Mouse (Mus musculus) heart, postnatal 0 days (tissue): ENCODE measurements around the gene Sept8. TPM values are rescaled to one million over a fixed set of nuclear protein-coding genes. Genes with fewer than 3 reads are reported as not detected.

Experiments
- ATAC-seq: fragments of 200-750 bp; cut with Nextera tagmentation; 2 replicates; pipeline ENCODE4 v1.8.0; 2017; ENCODE audit warnings: low read depth, moderate number of reproducible peaks, moderate library complexity; ENCODE audit not compliant: insufficient read depth
- DNase-seq: peaks from one replicate; pipeline ENCODE4 v3.0.0-alpha.2; 2016; ENCODE audit warnings: low spot score
- H3K27ac ChIP-seq: fragments of 300-500 bp; sonication (generic); 2 replicates; pipeline ENCODE4 v1.5.1; 2014; ENCODE audit warnings: low read depth, mild to moderate bottlenecking
- H3K27me3 ChIP-seq: fragments of 300-500 bp; sonication (generic); 2 replicates; pipeline ENCODE4 v1.6.1; 2014; ENCODE audit warnings: low read length, mixed read lengths; ENCODE audit not compliant: control insufficient read depth, insufficient read depth
- H3K36me3 ChIP-seq: fragments of 300-500 bp; sonication (generic); replicated peaks from 2 replicates; pipeline ENCODE4 v1.6.1; 2014; ENCODE audit warnings: low read length, mixed read lengths; ENCODE audit not compliant: control insufficient read depth, insufficient read depth
- H3K4me1 ChIP-seq: fragments of 300-500 bp; sonication (generic); 2 replicates; pipeline ENCODE4 v1.6.1; 2014; ENCODE audit warnings: antibody characterized with exemption; ENCODE audit not compliant: control insufficient read depth, insufficient read depth
- H3K4me2 ChIP-seq: fragments of 300-500 bp; sonication (generic); 2 replicates; pipeline ENCODE4 v1.6.1; 2014; ENCODE audit warnings: low read depth, mild to moderate bottlenecking, low read length, moderate library complexity
- H3K4me3 ChIP-seq: fragments of 300-500 bp; sonication (generic); 2 replicates; pipeline ENCODE4 v1.5.1; 2014; ENCODE audit warnings: low read depth, low read length
- H3K9ac ChIP-seq: fragments of 300-500 bp; sonication (generic); replicated peaks from 2 replicates; pipeline ENCODE4 v1.6.1; 2014; ENCODE audit warnings: low read depth, low read length, mixed read lengths
- H3K9me3 ChIP-seq: fragments of 300-500 bp; sonication (generic); replicated peaks from 2 replicates; pipeline ENCODE4 v1.6.1; 2016; ENCODE audit warnings: low read length; ENCODE audit not compliant: control insufficient read depth
- CTCF ChIP-seq: IDR thresholded peaks from 2 replicates; pipeline ENCODE4 v1.5.1; 2016; ENCODE audit warnings: antibody characterized with exemption, control low read depth, low read depth
- EP300 ChIP-seq: IDR thresholded peaks from 2 replicates; pipeline ENCODE4 v1.6.1; 2016; ENCODE audit warnings: antibody characterized with exemption, low read depth
- WGBS: fragments of 180-500 bp; shearing (Covaris S2); extraction: QIAGEN DNeasy Blood & Tissue Kit; methylation state at CpG from one replicate; pipeline ENCODE4 v1.1.7; 2014; 5-methylcytosine and 5-hydroxymethylcytosine counted together
- polyA plus RNA-seq: library from polyadenylated mRNA; unstranded; fragments of >200 nt; fragmentation: Nextera tagmentation; extraction: Ambion mirVana; gene quantifications from 2 replicates; pipeline ENCODE4 v1.2.1, GENCODE M21; 2015
- total RNA-seq: library from RNA; depleted of rRNA; stranded (reverse); fragments of >200 nt; gene quantifications from 2 replicates; pipeline ENCODE4 v1.2.3, GENCODE M21; 2014; ENCODE audit warnings: low replicate concordance; rRNA removed

The Sept8 gene
- total RNA-seq: 47.1 and 55.8 TPM in 2 replicates
- polyA plus RNA-seq: 10.3 and 11.5 TPM in 2 replicates

GRCm38 (mm10) chr11:53519207-53520121 lies at the start of gene Sept8:
Sept8 (plus strand) TSS chr11:53519257.
- TF ChIP-seq CTCF (no peak), EP300 (no peak)
- ATAC-seq (peak; percentile 61), DNase-seq (peak; percentile 58)
- Histone ChIP-seq H3K27me3 (no peaks in the 10 kb centered on the region), H3K9ac (peak within 1 kb of the TSS; percentile 80), H3K4me2 (peak within 1 kb of the TSS; percentile 80), H3K36me3 (no peaks in the 10 kb centered on the region), H3K9me3 (no peaks in the 10 kb centered on the region), H3K4me1 (peaks cover 35% of the 10 kb centered on the region), H3K27ac (peak within 1 kb of the TSS; percentile 86), H3K4me3 (peak within 1 kb of the TSS; percentile 82)
- 6% methylated on average over 71 of the region's 79 CpGs for WGBS

- peak overlapping the region; percentile 50 for H3K4me2 ChIP-seq
- no peak overlapping the region for H3K27ac ChIP-seq
- H3K4me1 ChIP-seq: no peaks in the 10 kb centered on the region
- DNase-seq: no peak
- no peak overlapping the region for H3K4me3 ChIP-seq
- peaks cover 51% of the 10 kb centered on the region for H3K27me3 ChIP-seq
- no peak overlapping the region for H3K9ac ChIP-seq
- ATAC-seq: no peak
- TF ChIP-seq CTCF (no peak), EP300 (no peak)
- WGBS: 38% methylated on average over 16 of the region's 16 CpGs
- H3K36me3 ChIP-seq: no peaks in the 10 kb centered on the region
- H3K9me3 ChIP-seq: no peaks in the 10 kb centered on the region
Measured at GRCm38 (mm10) chr11:53469294-53469967, 49.6 kb upstream of the Sept8 start.

- Histone ChIP-seq H3K9ac (no peak within 1 kb of the TSS; the same call in 1 of the 2 replicates), H3K27me3 (peaks cover 47% of the 10 kb centered on the region), H3K4me2 (peak within 1 kb of the TSS; percentile 50), H3K9me3 (no peaks in the 10 kb centered on the region), H3K4me3 (peak within 1 kb of the TSS; percentile 2; the same call in 1 of the 2 replicates), H3K4me1 (no peaks in the 10 kb centered on the region), H3K36me3 (no peaks in the 10 kb centered on the region), H3K27ac (no peak within 1 kb of the TSS)
- DNase-seq (peak; percentile 79), ATAC-seq (peak; percentile 85)
- TF ChIP-seq EP300: no peak
- peak; percentile 90 for TF ChIP-seq CTCF
- WGBS: 2% methylated on average over 29 of the region's 29 CpGs
Measured at GRCm38 (mm10) chr11:53469968-53470695, 48.9 kb upstream of the Sept8 start, which contains the start of gene Gm9837. Gm9837 (minus strand) TSS chr11:53470479.

- Histone ChIP-seq H3K4me1 (no peaks in the 10 kb centered on the region), H3K36me3 (no peaks in the 10 kb centered on the region), H3K9me3 (no peaks in the 10 kb centered on the region), H3K4me2 (no peak overlapping the region), H3K4me3 (no peak overlapping the region), H3K9ac (no peak overlapping the region), H3K27ac (no peak overlapping the region), H3K27me3 (peaks cover 47% of the 10 kb centered on the region)
- ATAC-seq (no peak), DNase-seq (no peak)
- TF ChIP-seq EP300: no peak
- no peak for TF ChIP-seq CTCF
- 78% methylated on average over 3 of the region's 3 CpGs for WGBS
Measured at GRCm38 (mm10) chr11:53472709-53473108, 46.3 kb upstream of the Sept8 start.

- ATAC-seq: no peak
- Histone ChIP-seq H3K9me3 (no peaks in the 10 kb centered on the region), H3K9ac (no peak overlapping the region), H3K27ac (no peak overlapping the region), H3K27me3 (peaks cover 69% of the 10 kb centered on the region), H3K4me2 (no peak overlapping the region), H3K4me3 (no peak overlapping the region), H3K36me3 (no peaks in the 10 kb centered on the region), H3K4me1 (0 out of 2 replicates have a peak, but pooled peaks cover 10% of the 10 kb centered on the region)
- TF ChIP-seq EP300 (no peak), CTCF (no peak)
- no peak for DNase-seq
- WGBS: 30% methylated on average over 8 of the region's 8 CpGs
Measured at GRCm38 (mm10) chr11:53475620-53476019, 43.4 kb upstream of the Sept8 start.
